Mouse (Mus musculus): ENCODE data around the gene 4930503B20Rik. TPM values are rescaled to one million over a fixed set of nuclear protein-coding genes. Genes with fewer than 3 reads are reported as not detected.

Gene 4930503B20Rik
- polyA plus RNA-seq, 1 experiment from 2014 or later, result not detected

DNA sequence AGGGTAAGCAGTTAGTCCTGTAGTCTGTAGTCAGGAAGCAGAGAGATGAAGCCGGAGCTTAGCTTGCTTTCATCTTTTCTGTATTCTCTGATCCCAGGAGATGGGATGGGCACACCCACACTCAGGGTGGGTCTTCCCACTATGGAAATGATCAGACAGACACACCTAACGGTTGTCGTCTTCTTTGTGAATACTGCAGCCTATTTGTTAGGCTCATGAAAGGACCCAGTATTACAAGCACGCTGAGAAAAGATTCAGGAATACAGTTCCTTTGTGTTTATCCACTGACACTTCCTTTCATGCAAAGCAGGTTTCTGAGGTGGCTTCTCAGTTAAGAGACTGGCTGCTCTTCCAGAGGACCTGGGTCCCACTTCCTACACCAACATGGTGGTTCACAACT, 39.9 kb downstream of the 4930503B20Rik start:
- Histone ChIP-seq H3K27ac (ENCODE audit: low read depth, low read length) (no peak overlapping the region), H3K4me1 (replicated peaks; ENCODE audit: control insufficient read depth, insufficient read depth, low read length) (no peaks in the 10 kb centered on the region), H3K27me3 (replicated peaks; ENCODE audit: control insufficient read depth, insufficient read depth, low read length) (no peaks in the 10 kb centered on the region), H3K9me3 (ENCODE audit: control insufficient read depth) (no peaks in the 10 kb centered on the region), H3K9ac (ENCODE audit: low read depth, low read length) (no peak overlapping the region), H3K36me3 (ENCODE audit: control insufficient read depth, insufficient read depth) (no peaks in the 10 kb centered on the region), H3K4me3 (ENCODE audit: low read depth, low read length) (no peak overlapping the region), H3K4me2 (replicated peaks; ENCODE audit: low read depth) (no peak overlapping the region)
- no peak for TF ChIP-seq CTCF (IDR thresholded peaks at IDR 0.05; ENCODE audit: low read depth)
- WGBS, result 85% methylated on average over 4 of the region's 4 CpGs
- ATAC-seq, result no peak

DNA sequence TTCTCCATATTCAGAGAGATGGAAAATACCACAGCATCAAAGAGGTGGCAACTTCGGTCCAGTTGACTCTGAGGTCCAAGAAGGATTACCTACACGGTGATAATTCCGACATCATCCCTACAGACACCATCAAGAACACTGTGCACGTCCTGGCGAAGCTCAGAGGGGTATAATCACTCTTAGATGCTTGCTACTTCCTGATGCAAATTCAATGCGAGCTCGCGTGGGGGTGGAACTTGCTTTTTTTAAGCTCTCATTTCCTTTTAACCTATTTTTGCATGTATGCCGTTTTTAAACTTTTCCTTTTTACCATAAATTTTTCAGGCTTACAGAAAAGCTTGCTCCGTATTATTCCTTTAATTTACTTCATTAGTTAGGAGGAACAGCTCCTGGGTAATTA, 40.8 kb downstream of the 4930503B20Rik start:
- H3K9me3 ChIP-seq (ENCODE audit: control insufficient read depth), result no peaks in the 10 kb centered on the region
- no peaks in the 10 kb centered on the region for H3K36me3 ChIP-seq (ENCODE audit: control insufficient read depth, insufficient read depth)
- no peak overlapping the region for H3K4me2 ChIP-seq (replicated peaks; ENCODE audit: low read depth)
- no peak overlapping the region for H3K9ac ChIP-seq (ENCODE audit: low read depth, low read length)
- no peak overlapping the region for H3K27ac ChIP-seq (ENCODE audit: low read depth, low read length)
- 81% methylated on average over 10 of the region's 10 CpGs for WGBS
- H3K4me1 ChIP-seq (replicated peaks; ENCODE audit: control insufficient read depth, insufficient read depth, low read length), result no peaks in the 10 kb centered on the region
- no peak overlapping the region for H3K4me3 ChIP-seq (ENCODE audit: low read depth, low read length)
- no peaks in the 10 kb centered on the region for H3K27me3 ChIP-seq (replicated peaks; ENCODE audit: control insufficient read depth, insufficient read depth, low read length)
- ATAC-seq, result no peak
- TF ChIP-seq CTCF (IDR thresholded peaks at IDR 0.05; ENCODE audit: low read depth), result no peak

DNA sequence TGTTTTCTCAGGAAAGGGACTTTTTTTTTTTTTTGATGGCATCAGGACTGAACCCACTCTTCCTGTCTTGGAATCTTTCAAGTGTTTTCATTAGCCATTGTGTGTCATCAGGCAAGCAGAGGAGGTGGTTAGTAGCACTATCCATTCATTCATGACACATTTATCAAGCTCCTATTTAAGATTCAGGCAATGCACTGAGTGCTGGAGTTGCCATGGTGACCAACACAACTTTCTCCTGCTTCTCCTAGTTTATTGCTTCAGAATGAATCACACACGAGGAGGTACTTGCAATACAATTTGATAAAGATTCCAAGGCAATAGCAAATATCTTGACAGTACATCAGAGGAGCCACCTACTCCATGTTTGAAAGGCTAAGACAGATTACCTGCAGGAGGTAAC, 43.7 kb downstream of the 4930503B20Rik start:
- Histone ChIP-seq H3K27me3 (replicated peaks; ENCODE audit: control insufficient read depth, insufficient read depth, low read length) (no peaks in the 10 kb centered on the region), H3K4me3 (ENCODE audit: low read depth, low read length) (no peak overlapping the region), H3K36me3 (ENCODE audit: control insufficient read depth, insufficient read depth) (no peaks in the 10 kb centered on the region), H3K9ac (ENCODE audit: low read depth, low read length) (no peak overlapping the region), H3K27ac (ENCODE audit: low read depth, low read length) (no peak overlapping the region), H3K4me1 (replicated peaks; ENCODE audit: control insufficient read depth, insufficient read depth, low read length) (no peaks in the 10 kb centered on the region), H3K9me3 (ENCODE audit: control insufficient read depth) (no peaks in the 10 kb centered on the region), H3K4me2 (replicated peaks; ENCODE audit: low read depth) (no peak overlapping the region)
- ATAC-seq, result no peak
- no peak for TF ChIP-seq CTCF (IDR thresholded peaks at IDR 0.05; ENCODE audit: low read depth)
- 16% methylated on average over 1 of the region's 1 CpGs for WGBS

DNA sequence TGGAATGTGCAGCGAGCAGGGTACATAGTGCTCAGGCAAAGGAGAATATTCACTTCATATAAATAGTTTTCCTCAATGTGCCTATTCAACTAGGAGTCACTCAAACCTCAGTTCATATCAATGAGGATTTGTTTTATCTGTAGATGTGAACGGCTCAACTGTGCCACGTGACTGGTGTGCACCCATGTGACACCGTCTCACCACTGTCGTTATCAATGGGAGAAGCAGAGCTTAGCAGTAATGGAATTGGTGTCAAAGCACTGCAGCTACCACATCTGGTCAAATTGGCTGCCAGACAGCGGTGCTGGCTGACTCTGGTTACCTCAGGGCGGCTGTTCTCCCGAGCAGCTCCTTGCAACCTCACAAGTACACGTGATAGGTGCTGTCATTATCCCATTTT, 46.5 kb downstream of the 4930503B20Rik start:
- TF ChIP-seq CTCF (IDR thresholded peaks at IDR 0.05; ENCODE audit: low read depth), result no peak
- no peaks in the 10 kb centered on the region for H3K4me1 ChIP-seq (replicated peaks; ENCODE audit: control insufficient read depth, insufficient read depth, low read length)
- H3K9ac ChIP-seq (ENCODE audit: low read depth, low read length), result no peak overlapping the region
- H3K4me2 ChIP-seq (replicated peaks; ENCODE audit: low read depth), result no peak overlapping the region
- H3K4me3 ChIP-seq (ENCODE audit: low read depth, low read length), result no peak overlapping the region
- no peaks in the 10 kb centered on the region for H3K36me3 ChIP-seq (ENCODE audit: control insufficient read depth, insufficient read depth)
- no peaks in the 10 kb centered on the region for H3K9me3 ChIP-seq (ENCODE audit: control insufficient read depth)
- 76% methylated on average over 9 of the region's 9 CpGs for WGBS
- ATAC-seq, result no peak
- H3K27me3 ChIP-seq (replicated peaks; ENCODE audit: control insufficient read depth, insufficient read depth, low read length), result no peaks in the 10 kb centered on the region
- no peak overlapping the region for H3K27ac ChIP-seq (ENCODE audit: low read depth, low read length)

DNA sequence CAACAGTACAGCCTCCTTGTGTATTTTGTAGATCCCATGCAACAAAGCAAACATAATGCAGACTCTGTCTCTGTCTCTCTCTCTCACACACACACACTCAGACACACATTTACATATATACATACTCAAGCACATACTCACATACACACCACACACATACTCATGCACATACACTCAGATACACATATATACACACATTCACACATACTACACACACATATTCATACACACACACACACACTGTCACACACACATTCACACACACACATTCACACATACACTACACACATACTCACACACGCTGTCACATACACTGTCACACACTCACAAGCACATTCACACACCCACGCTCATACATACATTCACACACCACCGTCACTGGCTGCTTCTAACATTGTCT, 48.6 kb downstream of the 4930503B20Rik start:
- Histone ChIP-seq H3K36me3 (ENCODE audit: control insufficient read depth, insufficient read depth) (no peaks in the 10 kb centered on the region), H3K27ac (ENCODE audit: low read depth, low read length) (no peak overlapping the region), H3K9me3 (ENCODE audit: control insufficient read depth) (no peaks in the 10 kb centered on the region), H3K4me3 (ENCODE audit: low read depth, low read length) (no peak overlapping the region), H3K4me1 (replicated peaks; ENCODE audit: control insufficient read depth, insufficient read depth, low read length) (no peaks in the 10 kb centered on the region), H3K27me3 (replicated peaks; ENCODE audit: control insufficient read depth, insufficient read depth, low read length) (no peaks in the 10 kb centered on the region), H3K4me2 (replicated peaks; ENCODE audit: low read depth) (no peak overlapping the region), H3K9ac (ENCODE audit: low read depth, low read length) (no peak overlapping the region)
- 88% methylated on average over 3 of the region's 3 CpGs for whole genome bisulfite sequencing
- TF ChIP-seq CTCF (IDR thresholded peaks at IDR 0.05; ENCODE audit: low read depth), result no peak
- ATAC-seq, result no peak

DNA sequence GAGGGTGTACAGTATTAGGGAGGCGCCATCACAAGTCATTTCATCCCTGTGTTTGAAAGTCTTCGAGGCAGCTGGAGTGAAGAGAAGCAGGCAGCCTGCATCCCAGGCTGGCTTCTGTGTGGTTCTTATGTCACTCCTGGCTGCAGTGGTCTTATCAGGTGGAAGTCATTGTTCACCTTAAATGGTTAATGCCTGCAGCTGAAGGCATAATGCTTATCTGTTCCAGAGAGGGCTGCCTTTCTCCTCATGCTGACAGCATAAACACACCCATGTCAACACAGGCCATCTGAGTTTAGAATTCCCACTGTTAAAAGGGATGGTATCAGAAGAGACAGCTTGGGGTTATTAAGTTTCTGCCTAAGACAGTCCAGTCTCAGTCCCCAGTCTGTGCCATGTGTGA, 49.9 kb downstream of the 4930503B20Rik start:
- H3K27ac ChIP-seq (ENCODE audit: low read depth, low read length), result no peak overlapping the region
- H3K9ac ChIP-seq (ENCODE audit: low read depth, low read length), result no peak overlapping the region
- no peak overlapping the region for H3K4me3 ChIP-seq (ENCODE audit: low read depth, low read length)
- TF ChIP-seq CTCF (IDR thresholded peaks at IDR 0.05; ENCODE audit: low read depth), result no peak
- H3K36me3 ChIP-seq (ENCODE audit: control insufficient read depth, insufficient read depth), result no peaks in the 10 kb centered on the region
- H3K4me1 ChIP-seq (replicated peaks; ENCODE audit: control insufficient read depth, insufficient read depth, low read length), result no peaks in the 10 kb centered on the region
- H3K9me3 ChIP-seq (ENCODE audit: control insufficient read depth), result no peaks in the 10 kb centered on the region
- no peak for ATAC-seq
- H3K27me3 ChIP-seq (replicated peaks; ENCODE audit: control insufficient read depth, insufficient read depth, low read length), result no peaks in the 10 kb centered on the region
- H3K4me2 ChIP-seq (replicated peaks; ENCODE audit: low read depth), result no peak overlapping the region
- WGBS, result 71% methylated on average over 2 of the region's 2 CpGs
